Mouse (Mus musculus) G1E (cell line): ENCODE measurements around the gene Itga3. TPM values are rescaled to one million over a fixed set of nuclear protein-coding genes. Genes with fewer than 3 reads are reported as not detected.

Source experiments
- ATAC-seq: 2 replicates; pipeline ENCODE4 v1.8.0; 2016; ENCODE audit warnings: mild to moderate bottlenecking; ENCODE audit not compliant: insufficient number of reproducible peaks, poor library complexity, low FRiP score, severe bottlenecking; ENCODE audit errors: extremely low read depth
- DNase-seq: peaks from one replicate; pipeline ENCODE4 v3.0.0; 2012; ENCODE audit warnings: low spot score
- H3K27me3 ChIP-seq: 2 replicates; pipeline ENCODE4 v1.6.1; 2012; ENCODE audit warnings: mild to moderate bottlenecking, low read length, inconsistent platforms; ENCODE audit not compliant: insufficient read depth
- H3K36me3 ChIP-seq: replicated peaks from 2 replicates; pipeline ENCODE3; 2012; ENCODE audit warnings: mild to moderate bottlenecking, inconsistent platforms
- H3K4me1 ChIP-seq: 2 replicates; pipeline ENCODE4 v1.6.1; 2012; ENCODE audit warnings: low read depth, low read length, inconsistent platforms, mixed read lengths; ENCODE audit not compliant: insufficient read depth
- H3K4me3 ChIP-seq: 2 replicates; pipeline ENCODE4 v1.5.1; 2012; ENCODE audit warnings: low read depth, mild to moderate bottlenecking, inconsistent platforms, low read length, moderate library complexity, mixed read lengths
- H3K9me3 ChIP-seq: replicated peaks from 2 replicates; pipeline ENCODE4 v1.6.1; 2012; ENCODE audit warnings: inconsistent platforms
- CTCF ChIP-seq: IDR thresholded peaks from 2 replicates; pipeline ENCODE4 v1.5.1; 2012; ENCODE audit warnings: low read depth, low read length, inconsistent platforms, mixed read lengths
- GATA1 ChIP-seq: IDR thresholded peaks from 2 replicates; pipeline ENCODE4 v1.6.1; 2012; ENCODE audit warnings: borderline replicate concordance, low read length, inconsistent platforms, mixed read lengths
- GATA2 ChIP-seq: IDR thresholded peaks from 2 replicates; pipeline ENCODE4 v1.6.1; 2012; ENCODE audit warnings: low read depth, low read length, inconsistent platforms, borderline replicate concordance
- POLR2AphosphoS5 ChIP-seq: IDR thresholded peaks from 2 replicates; pipeline ENCODE4 v1.6.1; 2012; ENCODE audit warnings: low read depth, low read length, inconsistent platforms; ENCODE audit not compliant: insufficient replicate concordance
- TAL1 ChIP-seq: conservative IDR thresholded peaks from 2 replicates; pipeline ENCODE4 v1.6.1; 2012; ENCODE audit warnings: low read depth, low read length, inconsistent platforms, mixed read lengths
- polyA plus RNA-seq: library from polyadenylated mRNA; stranded (reverse); fragments of >175 nt; gene quantifications from 2 replicates; pipeline ENCODE4 v1.2.3, GENCODE M21; 2012
- total RNA-seq, 2 experiments: library from RNA; stranded (forward) in 1 of 2; stranded (reverse) in 1 of 2; fragments of 200-1000 nt in 1 of 2; fragments of >200 nt in 1 of 2; fragmentation: Nextera tagmentation in 1 of 2; gene quantifications; 2 replicates each; pipeline ENCODE4 v1.2.3; 2014 to 2017

Itga3 gene
- total and polyA plus RNA-seq, 3 experiments, result 0.27 TPM; not detected in 2

- Histone ChIP-seq H3K27me3 (no peaks in the 10 kb centered on the region), H3K4me1 (peaks cover 56% of the 10 kb centered on the region), H3K36me3 (peaks cover 88% of the 10 kb centered on the region), H3K4me3 (no peak overlapping the region), H3K9me3 (no peaks in the 10 kb centered on the region)
- TF ChIP-seq GATA2 (no peak), GATA1 (no peak), POLR2AphosphoS5 (no peak), TAL1 (no peak), CTCF (no peak)
- ATAC-seq, result no peak
- DNase-seq, result no peak
Observed at GRCm38 (mm10) chr11:95026090-95026542, 50.5 kb downstream of the Itga3 start.

DNA sequence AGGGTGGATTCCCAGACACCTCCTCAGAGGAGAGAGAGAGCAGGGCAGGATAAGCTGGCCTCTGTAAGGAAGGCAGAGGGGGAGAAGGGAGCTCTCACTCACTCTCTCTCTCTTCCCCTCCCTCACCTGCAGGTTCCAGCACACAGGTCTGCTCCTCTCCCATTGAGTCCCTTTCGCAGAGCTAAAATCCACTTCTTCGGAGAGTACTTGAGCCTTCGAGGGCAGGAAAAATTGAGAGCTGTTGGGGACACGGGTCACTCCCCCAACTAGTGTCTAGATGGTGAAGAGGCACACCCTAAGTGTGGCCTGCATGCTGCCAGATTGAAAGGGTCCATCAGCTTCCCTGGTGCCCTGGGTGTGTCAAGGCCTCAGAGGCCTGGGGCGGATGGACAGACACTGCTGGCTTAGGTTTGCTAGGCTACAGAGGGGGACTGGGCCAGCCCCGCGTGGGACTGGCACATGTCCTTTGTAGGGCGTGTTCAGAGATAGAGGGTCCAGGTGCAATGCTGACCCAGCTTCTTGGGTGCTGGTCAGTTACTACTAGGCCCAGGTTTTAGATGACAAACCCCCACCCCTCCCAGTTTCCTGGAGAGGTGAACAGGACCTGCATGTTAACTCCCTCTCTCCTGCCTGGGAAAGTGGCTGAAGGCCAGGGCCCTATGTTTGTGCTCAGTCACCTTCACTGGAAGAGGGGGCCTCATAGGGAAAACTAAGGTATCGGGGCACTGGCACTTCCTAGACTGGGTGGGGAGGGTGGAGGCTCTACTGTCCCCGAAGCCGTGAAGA is 51.2 kb downstream of the Itga3 start:
- Histone ChIP-seq H3K36me3 (peaks cover 95% of the 10 kb centered on the region), H3K4me3 (no peak overlapping the region; the same call in 1 of the 2 replicates), H3K9me3 (no peaks in the 10 kb centered on the region), H3K27me3 (no peaks in the 10 kb centered on the region), H3K4me1 (peaks cover 62% of the 10 kb centered on the region)
- DNase-seq (no peak), ATAC-seq (no peak)
- TF ChIP-seq CTCF, result no peak
- TF ChIP-seq TAL1, result no peak
- no peak for TF ChIP-seq GATA2
- no peak for TF ChIP-seq GATA1
- TF ChIP-seq POLR2AphosphoS5, result no peak

GRCm38 (mm10) chr11:95024439-95025184 is 52.0 kb downstream of the Itga3 start:
- peaks cover 99% of the 10 kb centered on the region for H3K36me3 ChIP-seq
- no peaks in the 10 kb centered on the region for H3K27me3 ChIP-seq
- ATAC-seq, result no peak
- no peaks in the 10 kb centered on the region for H3K9me3 ChIP-seq
- H3K4me1 ChIP-seq, result peaks cover 71% of the 10 kb centered on the region
- H3K4me3 ChIP-seq, result no peak overlapping the region
- no peak for DNase-seq
- no peak for TF ChIP-seq POLR2AphosphoS5
- no peak for TF ChIP-seq GATA2
- no peak for TF ChIP-seq TAL1
- TF ChIP-seq GATA1, result no peak
- TF ChIP-seq CTCF, result no peak

- no peak overlapping the region for H3K4me3 ChIP-seq
- DNase-seq (no peak), ATAC-seq (no peak)
- H3K27me3 ChIP-seq, result no peaks in the 10 kb centered on the region
- peaks cover 99% of the 10 kb centered on the region for H3K36me3 ChIP-seq
- TF ChIP-seq GATA1 (no peak), CTCF (no peak), POLR2AphosphoS5 (no peak), GATA2 (no peak), TAL1 (no peak)
- H3K4me1 ChIP-seq, result peaks cover 82% of the 10 kb centered on the region
- H3K9me3 ChIP-seq, result no peaks in the 10 kb centered on the region
Observed at GRCm38 (mm10) chr11:95023481-95023880, 53.1 kb downstream of the Itga3 start.

DNA sequence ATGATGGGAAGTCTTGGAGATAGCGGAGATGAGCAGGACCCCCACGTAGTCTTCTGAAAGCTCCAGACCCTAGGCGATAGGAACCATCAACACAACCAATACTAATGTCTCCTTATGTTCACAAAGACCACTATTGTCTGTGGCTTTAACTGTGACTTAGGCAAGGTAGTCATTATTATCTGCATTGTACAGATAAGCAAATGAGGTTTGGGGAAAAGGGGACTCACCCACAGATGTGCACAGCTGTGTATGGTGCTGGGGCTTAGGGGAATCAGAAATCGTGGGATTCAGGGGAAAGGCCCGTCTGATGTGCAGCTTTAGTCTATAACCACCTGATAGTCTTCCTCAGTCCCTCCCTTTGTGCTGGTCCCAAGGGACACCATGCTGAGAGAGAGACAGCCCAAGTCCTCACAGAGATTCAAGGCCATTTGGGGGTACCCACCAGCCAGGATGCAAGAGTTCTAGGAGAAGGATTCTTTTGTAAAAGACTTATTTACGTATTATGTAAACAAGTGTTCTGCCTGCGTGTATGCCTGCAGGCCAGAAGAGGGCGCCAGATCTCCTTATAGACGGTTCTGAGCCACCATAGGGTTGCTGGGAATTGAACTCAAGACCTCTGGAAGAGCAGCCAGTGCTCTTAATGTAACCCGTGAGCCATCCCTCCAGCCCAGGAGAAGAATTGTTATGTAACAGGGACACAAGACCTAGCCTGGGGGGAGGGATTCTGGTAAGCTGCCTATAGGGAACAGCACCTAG is 54.2 kb downstream of the Itga3 start:
- ATAC-seq, result peak; percentile 62
- H3K36me3 ChIP-seq, result peaks cover 99% of the 10 kb centered on the region

GRCm38 (mm10) chr11:95015484-95015883 is 61.1 kb downstream of the Itga3 start:
- TF ChIP-seq CTCF (no peak), GATA2 (no peak), POLR2AphosphoS5 (no peak), GATA1 (no peak), TAL1 (no peak)
- Histone ChIP-seq H3K4me1 (peaks cover 94% of the 10 kb centered on the region), H3K27me3 (no peaks in the 10 kb centered on the region), H3K36me3 (peaks cover 79% of the 10 kb centered on the region), H3K4me3 (peak overlapping the region; percentile 32; the same call in 1 of the 2 replicates), H3K9me3 (no peaks in the 10 kb centered on the region)
- DNase-seq (no peak), ATAC-seq (no peak)

More for the DNA sequence above, 54.2 kb downstream of the Itga3 start:
- Histone ChIP-seq H3K27me3 (no peaks in the 10 kb centered on the region), H3K4me3 (peak overlapping the region; percentile 34; the same call in 1 of the 2 replicates), H3K4me1 (peaks cover 89% of the 10 kb centered on the region), H3K9me3 (no peaks in the 10 kb centered on the region)
- peak; percentile 43 for DNase-seq
- peak; percentile 79 for TF ChIP-seq TAL1
- no peak for TF ChIP-seq GATA1
- peak; percentile 19; the same call in 1 of the 2 replicates for TF ChIP-seq CTCF
- TF ChIP-seq POLR2AphosphoS5, result no peak
- TF ChIP-seq GATA2, result no peak
